Mouse (Mus musculus) right cerebral cortex, adult 2 months (tissue): ENCODE results near the gene Arhgdib.
"Not testable (repeated sequence)": the region's sequence is repeated elsewhere in the genome, so short reads cannot be mapped to it uniquely, and the experiment has no call there.

Source experiments
- DNase-seq, 2 experiments: peaks; one replicate each; pipeline ENCODE4 v3.0.0; 2021 to 2022; ENCODE audit warnings: low spot score in 2 of 2

The Arhgdib gene

DNA sequence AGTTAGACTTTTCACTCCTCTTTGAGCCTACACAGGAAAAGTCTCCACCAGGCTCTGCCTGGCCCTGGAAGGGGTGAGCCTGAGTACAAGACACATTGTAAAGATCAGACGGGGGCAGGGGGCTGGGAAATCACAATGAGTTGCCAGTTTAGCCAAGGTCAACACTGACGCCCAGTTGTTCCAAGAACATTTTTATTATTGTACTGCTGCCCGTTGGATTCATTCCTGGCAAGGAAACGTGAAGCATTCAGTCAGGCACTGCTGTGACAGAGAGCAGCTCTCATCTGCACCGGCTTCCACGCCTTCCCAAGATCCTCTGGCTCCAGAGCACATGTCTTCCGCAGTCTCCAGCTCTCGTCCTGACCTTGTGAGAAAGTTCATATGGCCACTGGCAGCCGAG, 53.8 kb downstream of the Arhgdib start:
- DNase-seq = no peak

DNA sequence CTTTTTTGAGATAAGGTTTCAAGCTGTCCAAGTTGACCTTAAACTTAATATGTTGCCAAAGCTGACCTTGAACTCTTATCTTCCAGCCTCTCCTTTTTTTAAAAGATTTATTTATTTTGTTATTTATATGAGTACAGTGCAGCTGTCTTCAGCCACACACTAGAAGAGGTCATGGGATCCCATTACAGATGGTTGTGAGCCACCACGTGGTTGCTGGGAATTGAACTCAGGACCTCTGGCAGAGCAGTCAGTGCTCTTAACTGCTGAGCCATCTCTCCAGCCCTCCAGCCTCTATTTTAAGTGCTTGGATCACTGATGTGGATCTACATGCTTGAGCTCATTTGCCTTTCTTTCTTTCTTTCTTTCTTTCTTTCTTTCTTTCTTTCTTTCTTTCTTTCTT, 56.9 kb downstream of the Arhgdib start:
- not testable (repeated sequence) for DNase-seq

DNA sequence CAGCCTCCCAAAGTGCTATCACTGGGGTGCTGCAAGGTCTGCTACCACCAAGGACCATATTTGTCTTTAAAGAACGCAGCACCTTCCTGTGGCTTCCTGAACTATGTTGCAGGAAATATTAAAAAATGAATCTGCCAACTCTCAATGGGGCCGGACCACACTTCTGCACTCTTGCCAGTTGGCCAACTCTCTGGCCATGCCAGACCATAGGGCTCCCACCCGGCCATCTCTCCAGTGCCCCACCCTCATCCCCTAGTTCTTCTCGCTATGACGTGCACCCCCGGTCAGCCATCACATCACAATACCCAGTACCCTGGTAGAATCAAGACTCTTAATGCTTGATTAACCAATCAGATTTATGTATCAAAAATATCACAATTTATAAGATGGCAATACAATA, 57.7 kb downstream of the Arhgdib start:
- DNase-seq = no peak

DNA sequence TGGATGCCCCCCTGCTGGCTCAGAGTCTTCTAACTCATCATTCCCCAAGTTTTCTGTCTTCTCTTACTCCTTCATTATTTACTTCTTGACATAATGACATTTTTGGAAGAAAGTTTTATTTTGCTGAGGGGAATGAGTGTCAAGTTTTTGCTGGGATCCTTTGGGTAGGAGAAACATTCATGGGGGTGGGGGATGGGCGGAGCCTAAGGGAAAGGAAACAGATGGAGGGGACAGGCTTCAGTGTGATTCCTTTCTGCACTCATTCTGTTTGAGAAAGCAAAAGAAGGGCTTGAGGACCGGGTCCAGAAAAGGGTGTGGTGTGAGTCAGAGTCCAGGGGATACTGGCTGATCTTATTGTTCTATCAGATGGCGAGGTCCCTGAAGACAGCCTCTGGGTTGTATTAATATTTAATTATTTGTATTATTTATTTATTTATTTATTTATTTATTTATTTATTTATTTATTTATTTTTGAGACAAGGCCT, 58.2 kb downstream of the Arhgdib start:
- DNase-seq = no peak

DNA sequence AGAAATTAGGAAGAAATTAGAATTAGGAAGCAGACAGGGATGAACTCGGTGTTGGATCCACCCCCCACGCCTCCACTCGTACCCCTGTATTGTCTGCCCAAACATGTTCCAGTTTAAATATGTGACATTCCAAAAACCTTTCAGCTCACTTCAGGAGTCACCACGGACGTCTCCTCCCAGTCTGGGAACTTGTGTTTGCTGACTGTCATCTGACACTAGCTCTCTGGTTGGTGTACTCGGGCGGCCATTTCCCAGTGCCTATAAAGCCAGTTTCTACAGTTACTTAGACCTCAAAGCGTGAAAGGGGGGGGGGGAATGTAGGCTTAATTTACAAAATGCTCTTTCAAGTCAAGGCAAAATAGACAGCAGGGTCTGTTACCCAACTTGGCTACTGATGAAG, 60.0 kb downstream of the Arhgdib start:
- no peak for DNase-seq

DNA sequence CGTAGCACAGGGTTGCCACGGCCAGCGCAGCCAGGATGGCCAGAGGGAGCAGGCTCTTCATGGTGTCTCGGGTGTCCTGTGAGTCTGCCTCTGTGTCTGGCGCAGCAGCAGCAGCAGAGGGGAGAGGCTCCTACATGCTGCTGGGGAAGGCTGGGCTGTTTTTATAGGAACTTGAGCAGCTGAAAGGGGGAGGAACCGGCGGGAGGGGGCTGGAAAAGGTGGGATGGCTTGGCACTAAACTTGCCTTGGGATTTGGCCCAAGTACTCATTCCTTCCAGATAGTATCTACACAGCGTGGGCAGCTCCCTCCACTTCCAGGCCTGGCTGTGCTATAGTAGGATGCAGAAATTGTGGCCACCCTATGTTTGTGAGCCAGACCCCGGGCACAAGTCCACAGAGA, 66.0 kb downstream of the Arhgdib start, which contains the start of gene Mgp:
TSS of gene Mgp (minus strand) at position 154 of the 400 bp plus-strand sequence.
- DNase-seq = peak; percentile 41 to 59

DNA sequence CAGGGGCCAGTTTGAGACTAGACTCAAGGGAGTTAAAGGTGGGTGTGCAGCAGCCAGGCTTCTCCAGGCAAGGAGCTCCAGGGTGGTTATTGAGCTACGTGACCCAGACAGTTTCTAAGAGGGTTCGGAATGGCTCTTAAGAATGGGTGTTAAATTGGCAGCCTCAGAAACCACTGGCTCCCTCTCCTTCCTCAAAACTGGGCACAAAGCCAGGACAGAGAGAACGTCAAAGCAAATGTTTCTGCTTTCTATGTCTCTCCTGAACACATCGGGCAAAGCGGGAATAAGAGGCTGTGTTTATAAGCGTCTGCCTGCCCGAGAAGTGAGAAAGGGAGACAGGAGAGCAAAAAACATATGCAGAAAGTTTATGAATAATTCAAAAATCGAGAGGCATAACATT, 67.1 kb downstream of the Arhgdib start:
- DNase-seq = peak; percentile 31 to 33
